Mouse (Mus musculus) kidney, embryonic 16.5 days (tissue): ENCODE measurements at regions not wholly inside any gene's neighbourhood (a gene's known extent, or its start where the extent isn't known, plus 50 kb on each side); places are given as distances from the start of the nearest gene placed in this dataset.

Experiments
- ATAC-seq: fragments of 200-750 bp; cut with Nextera tagmentation; 2 replicates; pipeline ENCODE4 v1.8.0; 2017; ENCODE audit warnings: moderate TSS enrichment; ENCODE audit not compliant: low FRiP score, low TSS enrichment
- H3K27ac ChIP-seq: fragments of 300-500 bp; sonication (generic); 2 replicates; pipeline ENCODE4 v1.5.1; 2014; ENCODE audit warnings: low read length
- H3K27me3 ChIP-seq: fragments of 300-500 bp; sonication (generic); 2 replicates; pipeline ENCODE4 v1.6.1; 2014; ENCODE audit warnings: low read length, control low read depth, mixed read lengths; ENCODE audit not compliant: insufficient read depth
- H3K36me3 ChIP-seq: fragments of 300-500 bp; sonication (generic); 2 replicates; pipeline ENCODE4 v1.6.1; 2014; ENCODE audit warnings: low read length, control low read depth, mixed read lengths; ENCODE audit not compliant: insufficient read depth
- H3K4me1 ChIP-seq: fragments of 300-500 bp; sonication (generic); 2 replicates; pipeline ENCODE4 v1.6.1; 2014; ENCODE audit warnings: low read length, control low read depth, mixed read lengths; ENCODE audit not compliant: insufficient read depth
- H3K4me2 ChIP-seq: fragments of 300-500 bp; sonication (generic); replicated peaks from 2 replicates; pipeline ENCODE4 v1.6.1; 2014; ENCODE audit warnings: low read depth, low read length
- H3K4me3 ChIP-seq: fragments of 300-500 bp; sonication (generic); 2 replicates; pipeline ENCODE4 v1.5.1; 2014; ENCODE audit warnings: mild to moderate bottlenecking, low read length
- H3K9ac ChIP-seq: fragments of 300-500 bp; sonication (generic); replicated peaks from 2 replicates; pipeline ENCODE4 v1.6.1; 2014; ENCODE audit warnings: low read length
- H3K9me3 ChIP-seq: fragments of 300-500 bp; sonication (generic); 2 replicates; pipeline ENCODE4 v1.6.1; 2016; ENCODE audit warnings: low read length, control low read depth
- WGBS: fragments of 180-500 bp; shearing (Covaris S2); extraction: QIAGEN DNeasy Blood & Tissue Kit; methylation state at CpG from one replicate; pipeline ENCODE4 v1.1.7; 2014; 5-methylcytosine and 5-hydroxymethylcytosine counted together

GRCm38 (mm10) chr3:118418981-118419380 is 142.9 kb upstream of the Dpyd start:
- Histone ChIP-seq H3K9me3 (no peaks in the 10 kb centered on the region), H3K9ac (no peak overlapping the region), H3K4me3 (no peak overlapping the region), H3K4me1 (no peaks in the 10 kb centered on the region), H3K27me3 (no peaks in the 10 kb centered on the region), H3K36me3 (no peaks in the 10 kb centered on the region), H3K27ac (no peak overlapping the region), H3K4me2 (no peak overlapping the region)
- 70% methylated on average over 3 of the region's 3 CpGs for WGBS
- ATAC-seq = no peak

DNA sequence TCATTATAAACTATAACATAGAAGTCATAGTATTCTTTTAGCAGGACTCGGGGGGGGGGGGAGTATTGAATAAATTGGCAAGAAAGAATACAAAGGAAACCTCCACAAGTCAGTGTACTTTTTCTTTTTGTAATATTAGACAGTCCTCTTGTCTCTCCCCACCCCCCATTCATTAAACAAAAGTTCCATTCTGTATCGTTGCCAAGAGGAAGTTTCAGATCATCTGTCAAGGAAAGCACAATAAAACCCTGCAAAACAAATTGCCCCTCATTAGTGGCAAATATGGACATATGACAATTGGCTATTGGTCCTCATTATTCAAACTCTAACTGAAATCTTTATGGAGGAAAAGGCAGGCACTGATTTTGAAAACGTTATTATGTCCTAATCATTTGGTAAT is 140.2 kb upstream of the Dpyd start:
- Histone ChIP-seq H3K4me3 (no peak overlapping the region), H3K4me1 (peaks cover 3% of the 10 kb centered on the region; the same call in 1 of the 2 replicates), H3K27ac (no peak overlapping the region), H3K9me3 (no peaks in the 10 kb centered on the region), H3K36me3 (no peaks in the 10 kb centered on the region), H3K9ac (no peak overlapping the region), H3K4me2 (no peak overlapping the region), H3K27me3 (no peaks in the 10 kb centered on the region)
- no peak for ATAC-seq
- 46% methylated on average over 3 of the region's 3 CpGs for WGBS

DNA sequence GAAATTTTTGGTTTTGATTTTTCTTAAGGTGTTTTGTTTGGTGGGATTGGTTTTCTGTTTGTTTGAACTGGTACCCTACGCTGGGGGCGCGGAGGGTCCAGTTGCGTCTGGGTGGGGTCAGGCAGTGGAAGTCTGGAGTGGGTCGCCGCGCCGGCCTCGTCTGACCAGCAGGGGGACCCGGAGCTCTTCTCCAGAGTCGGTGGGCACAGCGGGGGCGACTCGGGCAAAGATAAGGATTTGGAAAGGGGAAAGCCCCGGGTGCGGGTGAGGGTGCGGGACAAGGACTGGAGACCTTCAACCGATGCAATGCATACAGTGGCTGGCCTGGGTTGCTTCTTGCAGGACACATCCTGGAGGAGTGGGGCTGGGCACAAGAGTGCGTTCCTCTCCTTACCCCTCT is 136.2 kb upstream of the Dpyd start:
- peak overlapping the region; percentile 56 for H3K4me2 ChIP-seq
- no peak overlapping the region for H3K27ac ChIP-seq
- peak overlapping the region; percentile 37 for H3K4me3 ChIP-seq
- WGBS = 3% methylated on average over 19 of the region's 19 CpGs
- H3K36me3 ChIP-seq = no peaks in the 10 kb centered on the region
- ATAC-seq = 0 out of 2 replicates have a peak, but pooled peaks have one; percentile 46
- H3K27me3 ChIP-seq = peaks cover 11% of the 10 kb centered on the region
- no peak overlapping the region for H3K9ac ChIP-seq
- H3K4me1 ChIP-seq = peaks cover 8% of the 10 kb centered on the region; the same call in 1 of the 2 replicates
- H3K9me3 ChIP-seq = no peaks in the 10 kb centered on the region

DNA sequence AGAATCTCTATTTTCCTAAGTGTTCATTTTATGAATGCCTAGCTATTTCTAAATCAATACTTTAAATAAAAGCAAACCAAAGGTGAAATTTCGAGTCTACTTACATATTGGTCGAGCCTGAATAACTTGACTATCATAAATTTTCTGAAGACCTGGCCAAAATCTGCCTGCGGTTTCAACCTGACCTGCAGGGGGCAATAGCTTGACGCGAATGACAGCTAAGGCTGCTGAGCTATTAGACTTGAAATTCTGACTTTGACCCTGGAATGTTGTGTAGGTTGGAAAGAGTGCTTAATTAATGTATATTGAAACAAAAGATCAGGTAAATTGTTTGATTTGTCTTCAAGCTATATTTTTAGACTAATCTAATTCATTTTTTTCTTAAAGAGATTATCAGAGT is 133.4 kb upstream of the Dpyd start:
- no peak overlapping the region for H3K9ac ChIP-seq
- ATAC-seq = no peak
- no peaks in the 10 kb centered on the region for H3K9me3 ChIP-seq
- 0% methylated on average over 5 of the region's 5 CpGs for WGBS
- peaks cover 35% of the 10 kb centered on the region for H3K27me3 ChIP-seq
- no peak overlapping the region for H3K4me2 ChIP-seq
- peaks cover 13% of the 10 kb centered on the region for H3K4me1 ChIP-seq
- H3K36me3 ChIP-seq = no peaks in the 10 kb centered on the region
- no peak overlapping the region for H3K27ac ChIP-seq
- H3K4me3 ChIP-seq = no peak overlapping the region

GRCm38 (mm10) chr3:118429825-118430630 is 131.9 kb upstream of the Dpyd start:
- peaks cover 26% of the 10 kb centered on the region for H3K4me1 ChIP-seq
- H3K9me3 ChIP-seq = no peaks in the 10 kb centered on the region
- 0 out of 2 replicates have a peak, but pooled peaks have one; percentile 43 for ATAC-seq
- no peak overlapping the region for H3K9ac ChIP-seq
- H3K27me3 ChIP-seq = peaks cover 50% of the 10 kb centered on the region
- H3K4me2 ChIP-seq = peak overlapping the region; percentile 38
- H3K36me3 ChIP-seq = no peaks in the 10 kb centered on the region
- H3K4me3 ChIP-seq = peak overlapping the region; percentile 9
- H3K27ac ChIP-seq = no peak overlapping the region
- 9% methylated on average over 29 of the region's 29 CpGs for WGBS

DNA sequence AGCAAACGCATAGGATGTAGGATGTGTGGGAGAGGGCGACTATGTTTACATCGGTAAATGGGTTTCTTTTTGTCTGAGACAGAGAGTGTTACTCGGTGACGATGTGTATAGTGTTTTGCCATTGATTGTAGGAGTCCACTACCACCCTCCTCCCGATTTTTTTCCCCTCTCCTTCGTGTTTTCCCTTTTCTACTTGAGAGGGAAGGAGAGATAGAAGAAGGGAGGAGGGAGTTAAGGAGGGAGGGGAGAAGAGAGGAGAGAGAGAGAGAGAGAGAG is 131.4 kb upstream of the Dpyd start:
- ATAC-seq = no peak
- peak overlapping the region; percentile 38 for H3K4me2 ChIP-seq
- H3K4me1 ChIP-seq = peaks cover 26% of the 10 kb centered on the region
- peak overlapping the region; percentile 9 for H3K4me3 ChIP-seq
- no peak overlapping the region for H3K27ac ChIP-seq
- H3K27me3 ChIP-seq = peaks cover 56% of the 10 kb centered on the region
- no peaks in the 10 kb centered on the region for H3K36me3 ChIP-seq
- no peak overlapping the region for H3K9ac ChIP-seq
- H3K9me3 ChIP-seq = no peaks in the 10 kb centered on the region
- WGBS = 3% methylated on average over 7 of the region's 7 CpGs

DNA sequence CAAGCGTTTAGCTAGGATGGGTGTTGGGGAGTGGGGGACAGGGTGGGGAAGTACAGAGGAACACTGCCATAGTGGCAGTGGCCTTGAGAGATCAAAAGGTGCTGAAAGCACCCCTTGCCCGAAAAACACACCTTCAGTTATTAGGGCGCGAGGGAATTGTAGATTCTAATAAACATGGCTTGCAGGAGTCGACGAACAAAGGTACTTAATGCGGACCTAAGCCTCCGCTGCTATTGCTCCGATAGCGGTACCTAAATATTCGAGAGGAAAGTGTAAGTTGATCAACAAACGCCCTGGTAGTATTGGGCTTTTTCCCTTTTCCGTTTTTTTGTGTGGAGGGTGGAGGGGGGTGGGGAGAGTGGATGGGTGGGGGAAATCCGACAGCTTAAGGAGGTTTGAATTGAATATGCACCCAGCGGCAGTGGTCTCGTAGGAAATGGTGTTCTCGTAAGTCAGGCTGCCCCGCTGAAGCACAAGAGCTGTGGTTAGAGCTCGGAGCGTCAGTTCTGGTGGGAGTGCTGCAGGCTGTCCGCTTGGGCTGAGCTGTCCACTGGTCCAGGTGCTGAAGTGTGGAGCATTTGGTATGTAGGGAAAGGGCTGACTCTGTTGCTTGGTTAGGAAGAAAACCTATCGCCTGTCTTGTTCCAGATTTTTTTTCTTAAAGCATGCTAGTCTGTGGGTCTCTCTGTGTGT is 130.8 kb upstream of the Dpyd start:
- H3K4me1 ChIP-seq = peaks cover 23% of the 10 kb centered on the region
- H3K9ac ChIP-seq = no peak overlapping the region
- peak overlapping the region; percentile 18 for H3K4me3 ChIP-seq
- ATAC-seq = peak; percentile 93
- no peaks in the 10 kb centered on the region for H3K36me3 ChIP-seq
- peak overlapping the region; percentile 38 for H3K4me2 ChIP-seq
- 1% methylated on average over 22 of the region's 22 CpGs for WGBS
- H3K27ac ChIP-seq = no peak overlapping the region
- peaks cover 62% of the 10 kb centered on the region for H3K27me3 ChIP-seq
- H3K9me3 ChIP-seq = no peaks in the 10 kb centered on the region

DNA sequence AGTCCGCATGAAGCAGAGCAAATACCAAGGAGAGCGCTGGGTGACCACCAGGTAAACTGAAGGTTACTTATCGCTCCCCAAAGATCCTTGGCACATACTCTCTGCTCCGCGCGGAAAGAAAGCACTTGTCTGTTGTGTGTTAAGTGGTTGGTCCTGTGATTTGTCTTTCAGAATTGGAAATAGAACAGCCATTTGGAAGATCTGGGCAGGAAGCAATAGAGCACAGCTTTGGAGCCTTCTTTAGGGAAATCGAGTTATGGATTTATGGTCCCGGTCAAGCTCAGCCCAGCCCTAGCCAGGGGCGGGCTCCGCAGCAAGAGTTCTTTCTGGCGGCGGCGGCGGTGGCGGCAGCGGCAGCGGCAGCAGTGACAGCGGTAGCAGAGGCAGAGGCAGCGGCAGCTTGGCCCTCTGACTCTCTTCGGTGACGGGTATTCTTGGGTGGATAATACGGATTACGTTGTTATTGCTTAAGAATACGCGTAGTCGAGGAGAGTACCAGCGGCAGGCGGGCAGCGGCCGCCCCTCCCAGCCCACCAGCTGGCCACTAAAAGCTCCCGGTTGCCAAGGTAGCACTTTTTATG is 128.4 kb upstream of the Dpyd start:
- H3K36me3 ChIP-seq = no peaks in the 10 kb centered on the region
- 1% methylated on average over 31 of the region's 31 CpGs for WGBS
- H3K4me1 ChIP-seq = peaks cover 23% of the 10 kb centered on the region
- no peaks in the 10 kb centered on the region for H3K9me3 ChIP-seq
- ATAC-seq = no peak
- peak overlapping the region; percentile 78 for H3K4me2 ChIP-seq
- H3K27ac ChIP-seq = no peak overlapping the region
- H3K4me3 ChIP-seq = peak overlapping the region; percentile 48
- H3K9ac ChIP-seq = no peak overlapping the region
- peaks cover 69% of the 10 kb centered on the region for H3K27me3 ChIP-seq

- no peak overlapping the region for H3K9ac ChIP-seq
- H3K4me1 ChIP-seq = peaks cover 23% of the 10 kb centered on the region
- no peaks in the 10 kb centered on the region for H3K9me3 ChIP-seq
- no peak overlapping the region for H3K27ac ChIP-seq
- H3K4me2 ChIP-seq = peak overlapping the region; percentile 78
- peaks cover 69% of the 10 kb centered on the region for H3K27me3 ChIP-seq
- under 1% methylated on average over 17 of the region's 17 CpGs for WGBS
- H3K4me3 ChIP-seq = peak overlapping the region; percentile 48
- H3K36me3 ChIP-seq = no peaks in the 10 kb centered on the region
- peak; percentile 33; the same call in 1 of the 2 replicates for ATAC-seq
These were observed 127.6 kb upstream of the Dpyd start for GRCm38 (mm10) chr3:118434311-118434710.

- Histone ChIP-seq H3K27ac (no peak overlapping the region), H3K4me2 (peak overlapping the region; percentile 78), H3K9me3 (no peaks in the 10 kb centered on the region), H3K36me3 (no peaks in the 10 kb centered on the region), H3K4me1 (peaks cover 23% of the 10 kb centered on the region), H3K27me3 (peaks cover 67% of the 10 kb centered on the region), H3K9ac (no peak overlapping the region), H3K4me3 (peak overlapping the region; percentile 48)
- ATAC-seq = no peak
- 1% methylated on average over 13 of the region's 13 CpGs for WGBS
These were observed 127.1 kb upstream of the Dpyd start for GRCm38 (mm10) chr3:118434847-118435246.
